Comparison of ENCODE assay signal across 11 mouse cellular contexts in the genomic region with DNA sequence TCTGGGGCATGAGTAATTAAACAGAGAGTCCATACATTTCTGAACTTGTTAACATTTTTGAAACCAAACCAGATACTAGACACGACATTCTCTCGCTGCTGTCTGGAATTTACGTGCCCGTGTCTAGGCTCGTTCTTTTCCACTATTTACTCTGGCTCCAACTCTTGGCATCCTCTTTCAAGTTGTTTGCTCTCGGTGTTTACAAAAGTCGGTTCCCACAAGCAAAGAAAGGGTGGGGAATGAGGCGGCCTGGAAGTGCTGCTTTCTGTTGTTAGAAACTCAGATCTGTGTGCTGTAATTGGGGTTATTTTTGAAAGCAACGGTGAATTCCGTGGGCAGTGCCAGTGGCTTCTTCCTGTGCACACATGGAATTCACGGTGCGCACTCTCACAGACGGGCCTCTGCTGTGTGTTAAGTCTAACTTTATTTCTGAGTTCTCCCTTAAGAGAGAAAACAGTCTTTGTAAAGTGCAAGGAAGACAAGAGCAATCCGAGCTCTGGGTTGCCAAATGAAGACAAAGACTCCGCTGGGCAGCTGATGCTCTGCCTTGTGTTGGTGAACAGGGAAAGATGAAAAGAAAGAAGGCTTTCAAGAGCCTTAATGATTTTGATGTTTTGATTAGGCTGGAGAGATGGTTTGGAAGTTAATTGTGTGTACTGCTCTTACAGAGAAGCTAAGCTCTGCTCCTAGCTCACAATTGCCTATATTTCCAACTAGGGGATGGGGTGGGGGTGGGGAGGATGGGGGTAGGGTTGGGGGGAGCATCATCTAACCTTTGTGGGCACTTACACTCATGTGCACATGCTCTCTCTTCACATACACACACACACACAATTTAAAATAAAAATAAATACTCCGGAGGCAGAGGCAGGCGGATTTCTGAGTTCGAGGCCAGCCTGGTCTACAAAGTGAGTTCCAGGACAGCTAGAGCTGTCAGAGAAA.
DNase-seq lines count a peak whose midpoint lies in the region; ATAC-seq and TF ChIP-seq lines count a peak whose summit lies in the region.
"Had no signal": no experiment of that assay in that cellular context is flagged by ENCODE, and none has a peak within 500 bp of the region (broad histone marks: within the 10 kb centered on the region; RNA-seq: fewer than 3 reads in every experiment).

No protein-coding gene starts in this region.

- peak; percentile 75; the same call in 1 of the 2 replicates for ATAC-seq in kidney, embryonic 16.5 days (ENCODE audit: low FRiP score, low TSS enrichment)
- no peak for ATAC-seq in embryonic facial prominence, embryonic 13.5 days (ENCODE audit: insufficient number of reproducible peaks, insufficient read depth, low FRiP score, low TSS enrichment, low read depth)
- ATAC-seq in hindbrain, embryonic 14.5 days (ENCODE audit: low FRiP score) = peak; percentile 21; the same call in 1 of the 2 replicates

- no peak for DNase-seq in kidney, adult 9 months
- no peak for DNase-seq in hindbrain, embryonic 14.5 days (ENCODE audit: low spot score)
- peak; percentile 80 for DNase-seq in lung, postnatal 36 days
- DNase-seq in thymus, adult 18-20 months = no peak
- DNase-seq in cerebellum, adult 2 months = no peak
- DNase-seq in cerebellum, adult 11-12 months = no peak
- DNase-seq: heart, postnatal 10 days had no signal

- no peak for TF ChIP-seq POLR2A in cerebellum, adult 2 months (IDR thresholded peaks at IDR 0.05; ENCODE audit: borderline replicate concordance, insufficient read depth, low read length)

- H3K4me1 ChIP-seq in kidney, embryonic 16.5 days (ENCODE audit: insufficient read depth, low read length) = peaks cover 4% of the 10 kb centered on the region; the same call in 1 of the 2 replicates
- H3K4me1 ChIP-seq in embryonic facial prominence, embryonic 13.5 days = no peaks in the 10 kb centered on the region; the same call in 1 of the 2 replicates
- H3K4me1 ChIP-seq in hindbrain, embryonic 14.5 days (replicated peaks; ENCODE audit: control insufficient read depth, insufficient read depth, low read length) = no peaks in the 10 kb centered on the region
- no peaks in the 10 kb centered on the region for H3K4me1 ChIP-seq in cerebellum, adult 2 months (ENCODE audit: control insufficient read depth, insufficient read depth, low read length)

- no peaks in the 10 kb centered on the region for H3K27me3 ChIP-seq in kidney, embryonic 16.5 days (ENCODE audit: insufficient read depth, low read length)
- no peaks in the 10 kb centered on the region for H3K27me3 ChIP-seq in embryonic facial prominence, embryonic 13.5 days
- H3K27me3 ChIP-seq in hindbrain, embryonic 14.5 days (ENCODE audit: control insufficient read depth, insufficient read depth, low read length) = no peaks in the 10 kb centered on the region
- H3K27me3 ChIP-seq in cerebellum, adult 2 months (ENCODE audit: control insufficient read depth, insufficient read depth, low read length) = no peaks in the 10 kb centered on the region
- H3K27me3 ChIP-seq: midbrain, embryonic 12.5 days had no signal

- peak overlapping the region; percentile 85 for H3K27ac ChIP-seq in kidney, embryonic 16.5 days (ENCODE audit: low read length)
- peak overlapping the region; percentile 64 for H3K27ac ChIP-seq in embryonic facial prominence, embryonic 13.5 days
- no peak overlapping the region for H3K27ac ChIP-seq in hindbrain, embryonic 14.5 days
- no peak overlapping the region for H3K27ac ChIP-seq in cerebellum, adult 2 months (ENCODE audit: insufficient read depth, low read length)
- H3K27ac ChIP-seq: midbrain, embryonic 12.5 days had no signal

- no peaks in the 10 kb centered on the region for H3K9me3 ChIP-seq in kidney, embryonic 16.5 days (ENCODE audit: low read length)
- H3K9me3 ChIP-seq in embryonic facial prominence, embryonic 13.5 days = no peaks in the 10 kb centered on the region
- peaks cover 8% of the 10 kb centered on the region; the same call in 1 of the 2 replicates for H3K9me3 ChIP-seq in hindbrain, embryonic 14.5 days (ENCODE audit: control insufficient read depth, low read length)
- H3K9me3 ChIP-seq: midbrain, embryonic 12.5 days had no signal

- TF ChIP-seq CTCF in cerebellum, adult 2 months (IDR thresholded peaks at IDR 0.05; ENCODE audit: borderline replicate concordance, insufficient read depth, low read depth, low read length) = no peak

- peak overlapping the region; percentile 27 for H3K9ac ChIP-seq in kidney, embryonic 16.5 days (replicated peaks; ENCODE audit: low read length)
- no peak overlapping the region for H3K9ac ChIP-seq in embryonic facial prominence, embryonic 13.5 days
- no peak overlapping the region for H3K9ac ChIP-seq in hindbrain, embryonic 14.5 days
- H3K9ac ChIP-seq: midbrain, embryonic 12.5 days had no signal

- H3K4me2 ChIP-seq in kidney, embryonic 16.5 days (replicated peaks; ENCODE audit: low read depth, low read length) = peak overlapping the region; percentile 1; the same call in 1 of the 2 replicates
- peak overlapping the region; percentile 14; the same call in 1 of the 2 replicates for H3K4me2 ChIP-seq in embryonic facial prominence, embryonic 13.5 days
- H3K4me2 ChIP-seq in hindbrain, embryonic 14.5 days (replicated peaks) = no peak overlapping the region
- H3K4me2 ChIP-seq: midbrain, embryonic 12.5 days had no signal

- peaks cover 12% of the 10 kb centered on the region; the same call in 1 of the 2 replicates for H3K36me3 ChIP-seq in kidney, embryonic 16.5 days (ENCODE audit: insufficient read depth, low read length)
- peaks cover 17% of the 10 kb centered on the region for H3K36me3 ChIP-seq in embryonic facial prominence, embryonic 13.5 days
- no peaks in the 10 kb centered on the region for H3K36me3 ChIP-seq in hindbrain, embryonic 14.5 days (replicated peaks; ENCODE audit: control insufficient read depth, insufficient read depth)
- H3K36me3 ChIP-seq: G1E; midbrain, embryonic 12.5 days had no signal

- 42% methylated on average over 18 of the region's 18 CpGs for WGBS in kidney, embryonic 16.5 days
- 56% methylated on average over 18 of the region's 18 CpGs for WGBS in embryonic facial prominence, embryonic 13.5 days
- 58% methylated on average over 18 of the region's 18 CpGs for WGBS in hindbrain, embryonic 14.5 days
- 46% methylated on average over 18 of the region's 18 CpGs for WGBS in cerebellum, adult 2 months

- no peak overlapping the region for H3K4me3 ChIP-seq in kidney, embryonic 16.5 days (ENCODE audit: low read length)
- no peak overlapping the region for H3K4me3 ChIP-seq in embryonic facial prominence, embryonic 13.5 days
- no peak overlapping the region for H3K4me3 ChIP-seq in hindbrain, embryonic 14.5 days (replicated peaks; ENCODE audit: low read length)
- no peak overlapping the region for H3K4me3 ChIP-seq in cerebellum, adult 2 months (replicated peaks; ENCODE audit: insufficient read depth, low read depth, low read length)
- H3K4me3 ChIP-seq: midbrain, embryonic 12.5 days had no signal

Comparison
In these comparisons a context has a peak if more than half of its experiments do, and no peak if none do; other contexts are left out.
1. H3K27ac ChIP-seq: peak in kidney, embryonic 16.5 days (single experiment) and embryonic facial prominence, embryonic 13.5 days (single experiment); none in hindbrain, embryonic 14.5 days (single experiment) and cerebellum, adult 2 months (single experiment).